Mouse (Mus musculus) C2C12 (cell line): Measurements from ENCODE around the gene Thbd.

Source experiments
- CEBPB ChIP-seq: IDR thresholded peaks from one replicate; pipeline ENCODE4 v1.6.1; 2011; ENCODE audit warnings: low read depth, mild to moderate bottlenecking, control low read depth, moderate library complexity
- CTCF ChIP-seq: IDR thresholded peaks from one replicate; pipeline ENCODE4 v1.5.1; 2011; ENCODE audit not compliant: control insufficient read depth, insufficient read depth, insufficient read length
- FOSL1 ChIP-seq: IDR thresholded peaks from one replicate; pipeline ENCODE4 v1.8.0; 2011; ENCODE audit warnings: mild to moderate bottlenecking, low read length; ENCODE audit not compliant: poor library complexity, insufficient read depth, severe bottlenecking
- MAX ChIP-seq: IDR thresholded peaks from one replicate; pipeline ENCODE4 v1.6.1; 2011; ENCODE audit warnings: mild to moderate bottlenecking, control low read depth
- MYOD1 ChIP-seq: IDR thresholded peaks from one replicate; pipeline ENCODE4 v1.6.1; 2011; ENCODE audit warnings: low read depth; ENCODE audit not compliant: control insufficient read depth, insufficient read length
- MYOG ChIP-seq: IDR thresholded peaks from one replicate; pipeline ENCODE4 v1.6.1; 2011; ENCODE audit not compliant: control insufficient read depth, insufficient read length; ENCODE audit errors: extremely low read depth
- USF1 ChIP-seq: IDR thresholded peaks from one replicate; pipeline ENCODE4 v1.6.1; 2011; ENCODE audit warnings: low read depth, mild to moderate bottlenecking, control low read depth, moderate library complexity

DNA sequence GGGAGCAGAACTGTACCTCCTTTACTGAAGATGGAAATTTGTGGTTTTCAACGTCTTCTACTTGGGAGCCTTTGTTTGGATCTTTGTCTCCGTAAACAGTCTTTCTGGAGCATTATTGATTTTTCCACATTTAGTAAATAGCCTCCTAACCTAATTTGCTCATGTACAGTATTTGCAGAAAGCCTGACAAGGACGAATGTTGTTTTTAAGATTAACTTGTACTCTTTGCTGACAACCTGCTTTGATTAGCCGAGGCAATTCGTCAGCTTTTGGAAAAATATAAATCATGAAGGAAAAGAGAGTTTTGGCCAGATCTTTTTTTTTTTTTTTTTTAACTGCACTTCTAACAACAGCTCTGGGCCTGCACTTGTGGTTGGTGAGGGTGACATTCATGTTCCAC lies 42.6 kb upstream of the Thbd start:
- no peak for TF ChIP-seq CTCF
- TF ChIP-seq MAX, result no peak
- no peak for TF ChIP-seq MYOD1
- no peak for TF ChIP-seq MYOG
- no peak for TF ChIP-seq CEBPB
- no peak for TF ChIP-seq USF1
- no peak for TF ChIP-seq FOSL1
